Mouse (Mus musculus) bone marrow macrophage, adult 2 months (primary cell): ENCODE results near the gene Eif2d.

Source experiments
- CTCF ChIP-seq: IDR thresholded peaks from 2 replicates; pipeline ENCODE4 v1.5.1; 2012; ENCODE audit warnings: low read depth, mild to moderate bottlenecking, low read length, moderate library complexity
- POLR2A ChIP-seq: IDR thresholded peaks from 2 replicates; pipeline ENCODE4 v1.6.1; 2012; ENCODE audit warnings: mild to moderate bottlenecking, low read depth, low read length, borderline replicate concordance

- TF ChIP-seq POLR2A (no peak), CTCF (no peak)
Measured at GRCm38 (mm10) chr1:131123522-131124265, 29.3 kb upstream of the Eif2d start.
